Mouse (Mus musculus) right cerebral cortex, adult 18-20 months (tissue): Measurements from ENCODE around the gene Tmem63b.

ENCODE experiments used
- DNase-seq: peaks from one replicate; pipeline ENCODE4 v3.0.0; 2022; ENCODE audit warnings: mixed read lengths

The Tmem63b gene

DNA sequence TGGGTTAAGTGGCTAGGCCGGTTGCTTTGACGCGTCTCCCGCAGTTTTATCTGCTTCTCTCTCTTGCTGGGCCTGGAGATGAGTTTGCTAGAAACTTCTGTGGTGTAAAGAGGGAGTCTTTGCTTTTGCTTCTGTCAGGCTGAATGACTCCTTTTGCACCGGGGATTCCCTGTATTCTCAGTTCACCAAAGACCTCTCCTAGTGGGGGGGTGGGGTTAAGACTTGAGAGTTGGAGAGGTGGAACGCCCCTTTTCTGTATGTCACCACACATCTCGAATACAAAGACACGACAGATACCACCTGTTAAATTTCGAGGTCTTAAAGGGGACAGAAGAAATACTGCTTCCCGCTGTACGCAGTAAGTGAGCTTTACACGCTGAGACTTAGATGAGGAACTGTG lies at the start of gene Tmem63b:
Gene Tmem63b, minus strand, starts transcription at position 190 of the 400 bp plus-strand sequence.
- DNase-seq = no peak

DNA sequence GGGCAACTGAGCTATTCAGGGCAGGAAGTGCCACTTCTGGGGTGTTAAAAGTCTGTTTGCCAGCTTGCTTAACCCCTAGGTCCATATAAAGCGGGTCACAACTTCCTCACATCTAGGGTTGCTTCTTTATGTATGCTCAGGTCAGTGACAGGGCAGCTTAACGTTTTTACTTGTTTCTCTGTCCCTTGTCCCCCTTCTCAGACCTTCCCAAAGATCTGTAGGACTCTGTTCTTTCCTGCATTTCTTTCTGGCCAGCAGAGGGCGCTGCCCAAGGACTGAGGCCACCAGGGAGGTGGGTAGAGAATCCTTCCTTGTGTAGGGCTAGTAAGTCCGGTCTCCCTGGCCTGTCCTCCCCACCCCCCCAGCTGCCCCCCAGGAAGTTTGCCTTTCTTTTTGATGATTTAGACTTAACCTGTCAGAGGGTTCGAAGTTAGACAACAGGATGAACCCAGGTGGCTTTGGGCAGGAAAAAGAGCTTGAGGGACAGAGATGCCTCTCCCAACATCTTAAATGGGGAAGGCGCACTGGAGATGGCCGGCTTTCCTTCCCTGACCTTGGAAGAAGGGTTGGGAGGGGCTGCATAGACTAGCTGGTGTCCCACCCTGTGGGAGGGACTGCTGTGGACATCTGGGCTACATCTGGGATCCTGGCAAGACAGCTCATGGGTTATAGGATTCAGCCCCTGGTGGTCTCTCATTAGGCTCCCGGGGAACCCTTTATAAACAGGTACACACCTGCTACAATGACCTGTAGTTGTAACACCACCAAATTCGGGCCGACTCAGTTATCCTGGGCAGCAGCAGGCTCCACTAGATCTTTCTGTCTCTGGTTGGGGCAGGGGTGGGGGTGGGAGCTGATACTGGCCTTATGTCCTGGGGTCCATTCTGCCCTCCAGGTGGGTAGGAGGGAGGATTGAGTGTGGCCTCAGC lies 48.9 kb upstream of the Tmem63b start:
- DNase-seq = peak; percentile 83

DNA sequence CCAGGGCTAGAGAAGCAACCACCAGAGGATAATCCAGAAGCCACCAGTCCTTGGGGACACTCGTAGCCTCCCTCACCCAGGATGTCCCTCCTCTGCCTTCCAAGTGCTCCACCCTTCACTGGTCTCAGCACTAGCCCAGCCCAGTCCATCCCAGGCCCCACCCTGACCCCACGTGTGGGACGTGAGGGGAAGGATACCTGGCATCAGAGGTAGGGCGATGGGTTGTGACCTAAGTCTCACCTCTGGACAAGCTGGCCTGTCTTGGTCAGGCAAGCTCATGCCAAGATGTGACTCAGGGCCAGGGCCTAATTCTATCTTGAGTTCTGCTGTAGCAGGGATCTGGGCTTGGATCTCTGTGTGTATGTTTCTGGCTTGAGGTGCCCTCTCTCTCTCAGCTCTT lies 48.2 kb upstream of the Tmem63b start:
- no peak for DNase-seq

DNA sequence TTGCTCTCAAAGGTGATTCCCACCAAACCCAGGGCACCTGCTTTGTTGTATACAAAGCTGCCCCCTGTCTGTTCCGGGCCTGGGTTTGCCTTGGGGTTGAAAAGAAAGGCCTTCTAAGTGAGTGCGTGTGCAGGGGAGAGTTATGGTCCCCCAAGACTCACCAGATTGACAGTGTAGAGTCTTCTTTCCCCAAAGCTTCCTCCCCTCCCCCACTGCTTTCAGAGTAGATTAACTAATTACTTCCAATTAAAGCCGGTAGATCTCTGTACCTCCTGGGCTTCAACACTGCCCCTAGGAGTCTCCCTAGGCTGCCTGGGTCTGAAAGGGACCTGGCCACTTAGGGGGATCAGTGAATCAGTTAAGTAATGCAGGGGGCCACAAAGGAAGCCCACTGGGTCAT lies 47.6 kb upstream of the Tmem63b start:
- DNase-seq = no peak

DNA sequence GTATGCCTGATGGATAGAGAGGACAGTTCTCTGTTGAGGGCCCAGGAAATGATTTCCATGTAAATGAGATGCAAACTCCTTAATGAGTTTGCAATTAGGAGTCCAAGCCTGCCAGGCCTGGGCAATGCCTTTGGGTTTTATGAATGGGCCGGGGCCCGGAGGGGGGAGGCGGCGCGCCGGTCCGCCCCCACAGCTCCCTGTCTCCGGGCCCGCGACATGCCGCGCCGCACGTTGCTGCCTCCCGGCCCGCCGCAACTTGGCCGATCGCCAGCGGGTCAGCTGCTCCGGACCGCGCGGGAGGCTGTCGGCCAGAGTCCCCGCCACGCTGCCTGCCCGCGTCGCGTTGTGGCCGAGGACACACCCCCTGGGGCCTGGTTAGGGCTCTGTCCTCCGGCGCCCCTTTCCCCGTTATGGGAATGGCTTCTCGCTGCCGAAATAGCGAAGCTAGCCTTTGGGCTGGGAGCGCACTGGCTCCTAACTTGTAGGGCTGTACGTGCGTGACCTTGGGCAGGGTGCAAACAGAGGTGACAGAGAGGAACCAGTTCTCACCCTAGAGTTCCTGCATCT lies 47.1 kb upstream of the Tmem63b start, which contains the start of gene 1600014C23Rik:
Gene 1600014C23Rik, minus strand, starts transcription at position 110 of the 567 bp plus-strand sequence.
- peak; percentile 79 for DNase-seq

DNA sequence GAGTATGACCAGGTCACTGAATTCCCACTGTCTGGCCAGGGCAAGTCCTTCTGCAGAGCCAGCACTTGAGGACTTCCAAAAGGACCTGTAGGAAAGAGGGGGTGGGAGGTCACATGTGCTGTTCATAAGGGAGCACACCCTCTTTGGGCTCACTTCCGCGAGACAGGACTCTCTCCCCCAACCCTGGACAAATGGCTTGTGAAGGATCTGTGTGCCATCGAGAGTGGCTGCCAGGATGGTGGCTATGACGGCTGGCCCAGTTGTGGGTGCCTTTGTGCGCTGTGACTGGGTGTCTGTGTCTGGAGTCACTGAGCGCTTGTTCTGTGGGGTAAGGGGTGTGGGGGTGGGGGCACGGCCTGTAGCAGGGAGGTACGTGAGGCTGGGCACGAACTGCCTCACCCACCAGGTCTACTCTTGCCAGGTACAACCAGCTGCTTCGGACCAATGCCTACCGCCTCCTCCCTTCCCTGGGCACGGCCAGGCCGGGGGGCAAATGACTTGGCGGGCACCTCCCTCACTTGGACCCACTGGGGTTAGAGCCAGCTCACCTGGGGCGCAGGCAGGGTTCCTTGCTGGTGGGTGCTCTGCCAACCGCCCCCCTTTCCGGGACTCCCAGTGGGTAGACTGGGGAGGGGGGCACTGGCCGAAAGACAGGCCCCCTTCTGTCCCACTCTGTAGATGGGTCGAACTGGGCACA lies 46.5 kb upstream of the Tmem63b start:
- DNase-seq = peak; percentile 24

DNA sequence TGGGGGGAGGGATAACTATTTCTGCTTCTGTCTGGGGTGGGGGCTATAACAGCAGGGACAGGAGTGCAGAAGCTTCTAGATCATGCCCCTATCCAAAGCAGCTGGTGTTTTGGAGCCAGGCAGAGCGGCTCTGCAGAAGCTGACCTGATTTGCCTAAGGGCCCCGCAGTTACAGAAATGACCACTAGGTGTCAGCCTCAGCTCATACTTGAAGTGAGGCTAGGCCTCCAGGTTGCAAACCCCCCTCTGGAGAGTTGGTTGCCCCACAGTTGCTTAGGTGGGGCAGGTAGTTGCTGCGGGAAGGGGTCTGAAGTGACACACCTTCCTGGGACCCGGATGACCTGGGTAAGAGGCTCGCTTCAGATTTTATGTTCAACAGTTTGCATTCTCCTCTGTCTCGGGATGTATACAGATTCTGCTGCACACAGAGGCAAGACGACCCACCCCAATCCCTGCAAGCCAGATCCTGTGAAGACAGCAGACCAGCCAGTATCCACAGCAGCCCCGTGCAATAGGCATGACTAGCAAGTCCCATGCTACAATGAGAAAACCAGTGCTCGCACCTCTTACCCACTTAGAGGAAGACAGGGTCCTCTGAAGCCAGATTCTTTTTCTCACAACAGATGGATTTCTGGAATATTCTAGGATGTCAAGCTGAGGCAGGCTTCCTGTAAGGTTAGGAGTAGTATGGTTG lies 44.6 kb upstream of the Tmem63b start:
- DNase-seq = peak; percentile 85

DNA sequence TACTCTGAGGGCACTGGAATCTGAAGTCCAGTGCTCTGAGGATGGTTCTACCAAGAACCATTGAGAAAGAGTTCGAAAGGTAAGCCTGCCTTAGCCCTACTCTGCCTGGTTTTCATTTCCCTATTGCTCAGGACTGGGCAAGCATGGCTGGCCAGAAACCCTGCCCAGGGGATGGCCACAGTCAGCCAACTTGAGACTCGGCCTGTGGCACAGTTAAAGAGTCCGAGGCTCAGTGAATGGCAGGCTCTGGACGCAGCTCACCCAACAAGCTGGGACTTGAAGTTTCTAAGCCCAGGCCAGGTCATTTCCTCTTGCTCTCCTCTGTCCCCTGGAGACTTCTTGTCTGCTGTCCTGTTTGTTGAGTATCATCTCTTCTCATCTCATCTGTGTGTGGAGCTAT lies 44.0 kb upstream of the Tmem63b start:
- no peak for DNase-seq

DNA sequence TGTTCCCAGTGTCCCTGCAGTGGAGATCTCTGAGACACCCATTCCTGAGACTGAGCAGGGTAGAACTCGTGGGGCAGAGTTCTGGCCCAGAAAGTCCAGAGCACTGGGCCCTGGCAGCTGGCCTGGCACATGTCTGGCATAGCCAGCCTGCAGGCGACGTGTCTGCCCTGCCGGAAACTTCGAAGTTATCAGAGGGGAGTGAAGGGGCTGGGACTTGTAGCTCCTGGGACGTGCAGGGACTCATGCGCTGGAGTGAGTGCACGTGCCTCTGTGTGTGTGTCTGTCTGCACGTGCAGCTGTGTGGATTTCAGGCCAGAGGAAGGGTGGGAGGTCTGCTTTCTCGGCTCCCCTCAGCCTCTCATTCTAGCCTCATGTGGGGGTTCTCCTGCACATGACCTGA lies 42.7 kb upstream of the Tmem63b start:
- no peak for DNase-seq

DNA sequence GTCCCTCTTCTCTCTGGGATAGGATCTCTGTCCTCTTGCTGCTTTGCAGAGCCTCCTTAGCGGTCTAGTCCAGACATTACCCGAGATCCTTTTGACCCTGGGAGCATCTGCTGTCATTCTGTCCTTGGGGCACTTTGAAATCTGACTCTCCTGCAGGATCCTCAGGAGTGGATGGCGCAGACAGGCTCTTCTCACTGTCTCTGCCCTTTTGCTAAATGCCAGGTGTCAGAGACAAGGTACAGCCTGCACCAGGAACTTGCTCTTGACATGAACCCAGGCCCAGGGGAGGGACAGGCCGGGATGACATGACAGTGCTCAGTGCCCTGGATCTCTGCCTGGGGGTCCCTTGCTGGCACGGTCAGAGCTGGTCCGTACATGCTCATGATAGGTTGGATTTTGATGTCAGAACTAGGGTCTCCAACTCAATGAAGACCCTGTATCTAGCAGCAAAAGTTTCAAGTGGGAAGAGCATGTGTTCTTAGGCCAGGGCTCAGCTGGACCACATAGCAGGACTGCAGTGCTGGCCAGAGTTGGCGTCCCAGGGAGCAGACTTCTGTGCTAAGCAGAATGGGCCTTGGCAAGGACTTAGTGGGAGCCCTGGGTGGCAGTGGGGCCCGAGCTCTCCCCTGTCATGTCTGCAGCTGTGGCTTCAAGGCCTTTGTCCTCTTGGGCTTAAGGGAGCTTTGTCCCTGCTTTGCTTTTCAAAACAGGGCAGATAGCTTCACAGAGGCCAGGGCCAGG lies 41.4 kb upstream of the Tmem63b start:
- no peak for DNase-seq

DNA sequence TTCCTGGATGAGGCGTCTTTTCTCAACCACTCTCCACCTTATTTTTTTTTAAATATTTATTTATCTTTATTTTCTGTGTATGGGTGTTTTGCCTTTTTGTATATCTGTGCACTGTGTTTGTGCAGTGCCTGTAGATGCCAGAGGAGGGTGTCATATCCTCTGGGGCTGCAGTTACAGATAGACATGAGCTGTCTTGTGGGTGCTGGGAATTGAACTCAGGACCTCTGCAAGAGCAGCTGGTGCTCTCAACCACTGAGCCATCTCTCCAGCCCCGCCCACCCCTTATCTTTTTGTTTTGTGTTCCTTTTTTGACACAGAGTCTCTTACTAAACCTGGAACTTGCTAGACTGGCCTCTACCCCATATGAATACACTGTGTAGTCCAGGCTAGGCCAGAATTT lies 40.8 kb upstream of the Tmem63b start:
- DNase-seq = no peak

DNA sequence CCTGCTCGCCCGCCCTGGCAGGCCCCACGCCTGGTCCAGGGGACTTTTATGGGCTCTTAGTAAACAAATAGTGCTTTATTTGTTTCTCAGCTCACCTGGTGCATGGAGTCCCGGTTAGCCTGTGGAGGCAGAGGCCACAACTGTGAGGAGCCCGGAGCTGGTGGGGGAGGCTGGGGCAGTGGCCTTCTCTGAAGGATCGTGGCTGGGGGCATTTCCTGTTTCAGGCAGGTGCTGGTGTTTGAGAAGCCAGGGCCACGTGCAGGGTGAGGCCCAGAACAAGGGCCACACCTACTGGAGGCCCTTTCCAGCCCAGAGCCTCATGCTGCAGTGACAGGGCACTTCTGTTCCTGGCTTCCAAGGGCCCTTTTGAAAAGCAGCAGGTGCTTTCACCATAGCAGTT lies 39.5 kb upstream of the Tmem63b start:
- DNase-seq = no peak

DNA sequence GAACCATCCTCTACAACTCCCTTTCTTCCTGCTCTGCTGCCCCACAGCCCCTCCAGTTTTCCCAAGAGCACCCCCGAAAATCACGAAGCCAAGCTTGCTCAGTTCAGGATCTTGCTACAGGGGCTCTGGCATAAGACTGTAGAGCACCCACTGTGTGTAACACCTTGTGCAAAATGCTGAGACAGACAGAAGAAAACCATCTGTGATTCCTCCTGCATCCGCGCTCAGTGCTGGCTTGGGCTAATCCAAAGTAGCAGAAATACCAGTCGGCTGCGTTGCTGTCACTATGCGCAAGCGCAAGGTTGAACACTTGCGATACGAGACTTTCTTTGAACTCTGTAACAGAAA lies 37.8 kb upstream of the Tmem63b start:
- no peak for DNase-seq

DNA sequence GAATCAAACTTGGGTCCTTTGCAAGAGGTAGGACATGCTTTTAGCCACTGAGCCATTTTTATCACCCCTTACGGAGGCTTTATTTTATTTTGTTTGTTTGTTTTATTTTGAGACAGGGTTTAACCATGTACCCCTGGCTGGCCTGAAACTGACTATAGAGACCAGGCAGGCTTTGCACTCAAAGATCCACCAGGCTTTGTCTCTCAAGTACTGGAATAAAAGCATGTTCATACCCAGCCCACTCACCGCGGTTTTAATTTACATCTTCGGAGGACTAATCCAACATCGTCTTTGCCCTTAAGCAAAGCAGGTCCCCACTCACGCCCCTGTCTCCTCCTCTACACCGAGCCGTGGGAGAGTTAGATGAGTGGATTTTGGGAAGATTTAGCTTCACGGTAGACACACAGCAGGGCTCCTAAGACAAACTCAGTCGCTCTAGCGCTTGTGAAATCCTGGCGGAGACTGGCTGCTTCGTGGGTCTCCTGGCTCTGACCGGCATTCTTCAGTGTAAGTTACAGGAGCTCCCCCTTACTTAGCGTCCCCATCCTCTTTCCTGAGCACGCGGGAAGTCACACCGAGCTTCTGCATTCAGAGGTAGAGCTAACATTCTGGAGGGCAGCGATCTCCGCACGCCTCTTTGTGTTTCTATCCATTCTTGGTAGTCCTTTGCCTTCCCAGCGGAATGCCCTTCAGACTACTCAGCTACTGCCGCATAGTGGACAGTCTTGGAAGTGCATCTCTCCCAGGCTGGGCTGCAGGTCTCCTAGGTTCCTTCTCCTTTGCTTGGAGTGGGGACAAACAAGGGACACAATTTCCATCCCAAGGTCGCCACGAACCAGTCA lies 37.2 kb upstream of the Tmem63b start:
- DNase-seq = peak; percentile 81

DNA sequence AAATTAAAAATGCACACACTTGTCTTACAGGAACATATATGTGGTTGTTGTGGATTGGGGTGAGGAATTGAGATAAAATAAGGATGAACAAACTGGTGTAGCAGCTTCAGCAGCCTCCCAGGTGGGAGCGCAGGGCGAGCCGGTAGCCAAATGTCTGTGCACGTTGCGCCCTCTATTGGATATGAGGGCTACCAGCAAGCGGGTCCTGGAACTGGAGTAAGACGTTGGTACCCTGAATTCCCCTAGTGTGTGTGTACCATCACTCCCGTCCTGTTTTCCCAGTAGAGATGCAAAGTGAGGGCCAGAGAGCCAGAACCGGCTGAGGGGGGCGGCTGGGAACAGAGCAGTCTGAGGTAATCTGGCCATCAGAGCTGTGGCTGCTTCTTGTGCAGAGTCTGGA lies 31.6 kb upstream of the Tmem63b start:
- DNase-seq = peak; percentile 78

DNA sequence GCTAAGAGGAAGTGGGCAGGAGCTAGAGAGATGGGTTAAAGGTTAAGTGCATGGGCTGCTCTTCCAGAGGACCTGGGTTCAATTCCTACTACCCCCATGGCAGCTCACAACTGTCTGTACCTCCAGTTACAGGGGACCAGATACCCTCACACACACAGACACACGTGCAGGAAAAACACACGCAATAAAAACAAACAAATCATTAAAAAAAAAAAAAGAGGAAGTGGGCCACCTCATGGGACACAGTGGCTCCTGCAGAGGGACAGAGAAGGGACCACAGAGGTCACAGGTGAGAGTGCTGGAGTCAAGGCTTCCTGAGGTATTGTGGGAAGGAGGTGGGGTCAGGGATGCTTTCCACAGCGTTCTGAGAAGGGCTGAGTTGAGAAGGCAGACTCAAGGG lies 24.8 kb upstream of the Tmem63b start:
- DNase-seq = no peak

DNA sequence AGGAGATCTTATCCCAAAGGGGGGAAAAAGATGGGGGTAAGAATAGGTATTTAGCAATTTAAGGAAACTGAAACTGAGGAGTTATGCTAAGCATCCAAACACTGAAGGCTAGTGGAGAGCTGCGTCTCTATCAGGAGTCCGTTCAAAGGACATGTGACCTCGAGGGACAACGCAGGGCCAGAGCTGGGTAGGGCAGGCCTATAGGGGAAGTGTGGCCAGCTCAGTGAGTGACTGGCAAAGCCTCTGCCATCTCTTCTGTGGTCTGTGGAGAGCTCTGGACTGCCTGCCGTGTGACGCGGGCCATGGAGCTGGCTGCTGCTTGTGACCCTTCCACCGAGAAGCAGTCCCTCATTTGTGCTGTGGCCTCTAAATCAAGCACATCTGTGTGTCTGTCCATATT lies 23.7 kb upstream of the Tmem63b start:
- no peak for DNase-seq

DNA sequence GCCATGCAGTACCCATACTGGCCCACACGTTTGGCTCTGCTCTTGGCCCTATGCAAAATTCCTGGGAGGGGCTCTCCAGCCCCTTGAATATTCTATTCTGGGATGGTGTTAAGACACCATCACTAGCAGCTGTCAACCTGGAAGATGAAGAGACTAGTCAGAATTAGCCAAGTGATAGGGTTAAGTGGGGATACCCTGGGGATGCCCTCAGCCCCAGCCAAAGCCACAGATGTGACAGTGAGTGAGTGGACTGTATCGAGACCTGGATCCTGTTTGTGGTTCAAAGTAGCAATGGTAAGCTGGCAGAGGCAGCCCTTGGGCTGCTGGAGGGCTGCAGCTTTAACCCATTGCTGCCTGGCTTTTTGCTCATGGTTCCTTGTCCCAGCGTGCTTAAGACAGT lies 23.1 kb upstream of the Tmem63b start:
- DNase-seq = no peak

DNA sequence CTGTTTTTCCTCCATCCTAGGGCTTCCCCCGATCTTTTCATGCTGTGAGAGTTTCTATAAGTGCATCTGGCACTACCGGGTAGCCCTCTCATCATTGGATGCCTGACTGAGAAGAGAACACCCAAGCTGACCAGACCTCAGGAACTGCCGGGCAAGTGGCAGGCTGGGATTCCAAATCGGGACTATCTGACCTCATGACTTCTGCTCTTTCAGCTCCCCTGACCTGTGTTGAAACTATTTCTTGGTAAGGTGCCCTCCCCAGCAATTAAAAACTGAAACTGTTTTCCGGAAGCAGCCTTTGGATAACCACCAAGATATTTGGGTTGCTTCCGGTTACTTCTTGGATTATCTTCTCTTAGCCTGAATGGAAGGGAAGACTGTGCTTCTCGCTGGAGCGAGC lies 21.5 kb upstream of the Tmem63b start:
- no peak for DNase-seq

DNA sequence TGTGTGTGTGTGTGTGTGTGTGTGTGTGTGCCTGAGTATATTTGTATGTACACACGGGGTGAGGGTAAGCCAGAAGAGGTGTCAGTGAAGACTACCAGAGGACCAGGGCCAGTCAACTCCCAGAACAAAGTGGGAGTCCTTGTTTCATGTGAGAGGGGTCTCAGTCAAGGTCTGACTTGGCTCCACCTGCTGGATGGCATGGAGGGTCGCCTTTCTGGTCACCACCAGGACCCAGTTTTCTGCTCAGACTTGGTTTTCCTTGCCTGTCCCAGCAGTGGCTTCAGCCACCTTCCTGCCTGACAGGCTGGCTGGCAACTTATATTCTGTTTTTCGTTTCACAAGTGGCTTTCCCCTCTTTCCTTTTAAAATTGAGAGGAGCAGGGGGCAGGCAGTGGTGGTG lies 20.7 kb upstream of the Tmem63b start:
- DNase-seq = no peak

DNA sequence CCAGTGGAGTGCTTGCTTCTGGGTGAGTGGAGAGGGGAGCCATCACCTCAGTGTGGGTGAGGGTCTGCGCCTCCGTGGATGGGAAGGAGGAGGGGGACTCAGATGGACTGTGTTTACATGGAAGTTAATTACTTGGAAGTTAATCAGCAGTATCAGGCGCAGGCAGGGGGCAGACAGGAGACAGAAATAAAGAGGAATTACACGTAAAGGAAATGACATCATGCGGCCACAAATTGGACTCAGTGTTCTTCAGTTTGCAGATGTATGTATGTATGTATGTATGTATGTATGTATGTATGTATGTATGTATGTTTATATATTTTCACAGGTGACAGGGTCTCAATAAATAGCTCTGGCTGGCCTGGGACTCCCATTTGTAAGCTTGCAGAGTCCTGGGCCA lies 20.1 kb upstream of the Tmem63b start:
- no peak for DNase-seq

DNA sequence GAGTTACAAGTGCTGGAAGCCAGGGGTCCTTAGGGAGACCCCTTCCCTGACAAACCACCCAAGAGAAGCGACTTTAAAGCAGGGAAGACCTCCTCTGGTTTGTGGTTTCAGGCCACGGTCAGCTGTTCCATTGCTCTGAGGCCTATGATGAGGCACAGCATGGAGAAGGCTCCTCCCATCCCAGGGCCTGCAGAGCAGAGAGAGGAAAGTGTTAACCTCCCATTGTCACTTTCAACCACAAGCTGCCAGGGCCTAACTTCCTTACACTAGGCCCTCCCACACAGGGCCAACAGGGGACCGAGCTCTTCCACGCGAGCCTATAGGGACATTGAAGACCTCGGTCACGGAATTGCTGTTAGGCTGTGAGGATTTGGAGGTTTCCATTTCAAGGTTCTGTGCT lies 16.5 kb upstream of the Tmem63b start:
- DNase-seq = no peak
